Mouse (Mus musculus) limb, embryonic 11.5 days (tissue): ENCODE data around the gene Gatad2b. TPM values are rescaled to one million over a fixed set of nuclear protein-coding genes. Genes with fewer than 3 reads are reported as not detected.
A peak's percentile ranks its signal among the peaks of the same experiment; 100 is the strongest.

Source experiments
- ATAC-seq: fragments of 200-750 bp; cut with Nextera tagmentation; 2 replicates; pipeline ENCODE4 v1.8.0; 2017; ENCODE audit warnings: low read depth; ENCODE audit not compliant: insufficient number of reproducible peaks, low FRiP score, low TSS enrichment
- DNase-seq: peaks from one replicate; pipeline ENCODE4 v3.0.0-alpha.2; 2015; ENCODE audit warnings: low spot score
- H3K27ac ChIP-seq: fragments of 300-500 bp; sonication (generic); replicated peaks from 2 replicates; pipeline ENCODE4 v1.5.1; 2014; ENCODE audit warnings: low read depth, mild to moderate bottlenecking, low read length
- H3K27me3 ChIP-seq: fragments of 300-500 bp; sonication (generic); 2 replicates; pipeline ENCODE4 v1.6.1; 2014; ENCODE audit warnings: mild to moderate bottlenecking, low read length, mixed read lengths; ENCODE audit not compliant: control insufficient read depth, insufficient read depth
- H3K36me3 ChIP-seq: fragments of 300-500 bp; sonication (generic); 2 replicates; pipeline ENCODE4 v1.6.1; 2014; ENCODE audit warnings: mild to moderate bottlenecking, low read length, moderate library complexity, mixed read lengths; ENCODE audit not compliant: control insufficient read depth, insufficient read depth
- H3K4me1 ChIP-seq: fragments of 300-500 bp; sonication (generic); 2 replicates; pipeline ENCODE4 v1.6.1; 2014; ENCODE audit warnings: low read length, mixed read lengths; ENCODE audit not compliant: control insufficient read depth, insufficient read depth
- H3K4me2 ChIP-seq: fragments of 300-500 bp; sonication (generic); 2 replicates; pipeline ENCODE4 v1.6.1; 2014; ENCODE audit warnings: low read depth, mild to moderate bottlenecking, moderate library complexity; ENCODE audit not compliant: severe bottlenecking
- H3K4me3 ChIP-seq: fragments of 300-500 bp; sonication (generic); 2 replicates; pipeline ENCODE4 v1.5.1; 2014; ENCODE audit warnings: low read depth, low read length
- H3K9ac ChIP-seq: fragments of 300-500 bp; sonication (generic); 2 replicates; pipeline ENCODE4 v1.6.1; 2014; ENCODE audit warnings: mild to moderate bottlenecking, low read length
- H3K9me3 ChIP-seq: fragments of 300-500 bp; sonication (generic); 2 replicates; pipeline ENCODE4 v1.6.1; 2016; ENCODE audit warnings: low read length; ENCODE audit not compliant: control insufficient read depth
- WGBS: fragments of 180-500 bp; shearing (Covaris S2); extraction: QIAGEN DNeasy Blood & Tissue Kit; methylation state at CpG from one replicate; pipeline ENCODE4 v1.1.7; 2014; 5-methylcytosine and 5-hydroxymethylcytosine counted together
- polyA plus RNA-seq: library from polyadenylated mRNA; unstranded; fragments of >200 nt; fragmentation: Nextera tagmentation; extraction: Ambion mirVana; gene quantifications from 2 replicates; pipeline ENCODE4 v1.2.1, GENCODE M21; 2014

Gene Gatad2b
- polyA plus RNA-seq, 1 experiment from 2014 or later = 16.2 TPM

DNA sequence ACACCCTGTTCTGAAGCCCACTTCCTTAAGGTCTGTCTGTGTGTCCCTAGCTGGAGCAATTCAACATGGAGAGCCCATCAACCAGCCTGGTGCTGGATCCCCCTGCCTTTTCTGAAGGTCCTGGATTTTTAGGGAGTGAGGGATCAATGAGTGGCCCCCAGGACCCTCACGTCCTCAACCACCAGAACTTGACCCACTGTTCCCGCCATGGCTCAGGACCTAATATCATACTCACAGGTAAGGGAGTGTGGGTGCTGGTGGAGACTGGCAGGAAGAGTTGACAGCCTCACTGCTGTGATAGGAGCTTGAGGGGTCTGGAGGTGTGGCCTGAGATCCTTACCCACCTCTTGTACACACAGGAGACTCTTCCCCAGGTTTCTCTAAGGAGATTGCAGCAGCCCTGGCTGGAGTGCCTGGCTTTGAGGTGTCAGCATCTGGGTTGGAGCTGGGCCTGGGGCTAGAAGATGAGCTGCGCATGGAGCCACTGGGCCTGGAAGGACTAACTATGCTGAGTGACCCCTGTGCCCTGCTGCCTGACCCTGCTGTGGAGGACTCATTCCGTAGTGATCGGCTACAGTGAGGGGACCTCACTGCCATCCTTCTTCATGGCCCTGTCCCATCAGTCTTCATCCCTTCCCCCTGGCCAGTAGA is 29.7 kb upstream of the Gatad2b start:
- Histone ChIP-seq H3K4me1 (0 out of 2 replicates have a peak, but pooled peaks cover 8% of the 10 kb centered on the region), H3K9ac (no peak overlapping the region), H3K27me3 (no peaks in the 10 kb centered on the region), H3K27ac (no peak overlapping the region), H3K36me3 (peaks cover 10% of the 10 kb centered on the region), H3K4me3 (no peak overlapping the region), H3K4me2 (no peak overlapping the region), H3K9me3 (no peaks in the 10 kb centered on the region)
- ATAC-seq (no peak), DNase-seq (no peak)
- WGBS = over 99% methylated on average over 5 of the region's 5 CpGs

DNA sequence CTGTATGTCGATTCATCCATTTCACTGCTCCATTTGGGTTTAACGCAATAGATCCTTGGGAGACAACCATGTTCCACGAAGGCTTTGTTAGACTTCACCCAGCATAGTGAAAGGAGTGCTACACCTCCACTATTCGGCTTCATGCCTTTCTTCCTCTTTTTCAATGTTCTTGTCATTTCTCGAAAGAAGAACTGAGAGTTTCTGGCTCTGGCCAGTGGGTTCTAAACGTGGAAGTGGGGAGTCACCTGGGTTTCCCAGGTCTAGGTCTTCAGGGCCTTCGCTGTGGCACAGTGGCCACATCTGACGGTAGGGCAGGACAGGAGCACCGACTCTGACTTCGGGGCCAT is 28.3 kb upstream of the Gatad2b start:
- Histone ChIP-seq H3K27me3 (no peaks in the 10 kb centered on the region), H3K27ac (peak overlapping the region; percentile 94; the same call in 1 of the 2 replicates), H3K4me1 (0 out of 2 replicates have a peak, but pooled peaks cover 8% of the 10 kb centered on the region), H3K4me3 (peak overlapping the region; percentile 87), H3K4me2 (peak overlapping the region; percentile 71), H3K36me3 (peaks cover 8% of the 10 kb centered on the region), H3K9me3 (no peaks in the 10 kb centered on the region), H3K9ac (no peak overlapping the region; the same call in 1 of the 2 replicates)
- 37% methylated on average over 10 of the region's 10 CpGs for WGBS
- DNase-seq (no peak), ATAC-seq (no peak)

DNA sequence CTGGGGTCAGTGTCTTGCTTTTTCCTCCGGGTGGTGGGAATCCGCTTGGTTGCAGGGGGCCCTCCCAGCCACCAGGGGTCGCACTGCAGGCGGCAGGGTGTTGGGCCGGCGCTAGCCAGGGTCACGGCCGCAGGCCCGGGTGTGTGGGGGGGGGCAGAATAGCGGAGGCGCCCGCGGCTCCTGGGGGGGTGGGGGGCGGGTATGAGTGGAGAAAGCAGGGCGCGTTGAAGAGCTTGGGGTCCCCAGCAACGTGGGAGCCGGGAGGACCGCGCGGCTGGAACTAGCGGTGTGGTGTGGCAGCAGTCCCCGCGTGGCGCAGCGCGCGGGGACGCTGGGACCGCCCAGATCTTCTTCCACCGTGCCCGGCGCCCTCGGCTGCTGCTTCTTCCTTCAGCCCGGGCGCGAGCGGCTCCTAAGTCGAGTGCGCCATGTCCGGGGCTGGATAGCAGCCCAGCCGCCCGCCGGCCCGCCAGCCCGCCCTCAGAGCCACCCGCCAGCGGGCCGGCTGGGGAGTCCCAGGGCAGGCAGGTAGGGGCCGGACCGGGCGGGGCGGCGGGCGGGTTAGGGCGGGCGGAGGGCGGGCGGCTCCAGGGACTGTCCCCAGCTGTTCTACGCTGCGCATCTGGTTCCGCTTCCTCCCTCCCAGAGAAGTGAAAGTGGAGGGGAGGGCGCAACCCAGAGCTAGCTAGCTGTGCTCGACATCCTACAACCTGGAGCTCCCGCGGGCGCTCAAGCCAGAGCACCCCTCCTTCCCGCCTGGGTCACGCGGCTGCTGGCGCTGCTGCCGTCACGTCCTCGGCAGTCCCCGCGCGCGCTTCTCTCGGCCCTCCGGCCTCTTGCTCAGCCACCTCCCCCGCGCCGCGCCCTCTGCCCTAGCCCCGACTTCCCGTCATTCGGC is 27.7 kb upstream of the Gatad2b start, which contains the start of gene Dennd4b:
TSS of gene Dennd4b (plus strand) at position 152 of the 898 bp plus-strand sequence.
- peaks cover 5% of the 10 kb centered on the region for H3K36me3 ChIP-seq
- peak; percentile 85 for ATAC-seq

DNA sequence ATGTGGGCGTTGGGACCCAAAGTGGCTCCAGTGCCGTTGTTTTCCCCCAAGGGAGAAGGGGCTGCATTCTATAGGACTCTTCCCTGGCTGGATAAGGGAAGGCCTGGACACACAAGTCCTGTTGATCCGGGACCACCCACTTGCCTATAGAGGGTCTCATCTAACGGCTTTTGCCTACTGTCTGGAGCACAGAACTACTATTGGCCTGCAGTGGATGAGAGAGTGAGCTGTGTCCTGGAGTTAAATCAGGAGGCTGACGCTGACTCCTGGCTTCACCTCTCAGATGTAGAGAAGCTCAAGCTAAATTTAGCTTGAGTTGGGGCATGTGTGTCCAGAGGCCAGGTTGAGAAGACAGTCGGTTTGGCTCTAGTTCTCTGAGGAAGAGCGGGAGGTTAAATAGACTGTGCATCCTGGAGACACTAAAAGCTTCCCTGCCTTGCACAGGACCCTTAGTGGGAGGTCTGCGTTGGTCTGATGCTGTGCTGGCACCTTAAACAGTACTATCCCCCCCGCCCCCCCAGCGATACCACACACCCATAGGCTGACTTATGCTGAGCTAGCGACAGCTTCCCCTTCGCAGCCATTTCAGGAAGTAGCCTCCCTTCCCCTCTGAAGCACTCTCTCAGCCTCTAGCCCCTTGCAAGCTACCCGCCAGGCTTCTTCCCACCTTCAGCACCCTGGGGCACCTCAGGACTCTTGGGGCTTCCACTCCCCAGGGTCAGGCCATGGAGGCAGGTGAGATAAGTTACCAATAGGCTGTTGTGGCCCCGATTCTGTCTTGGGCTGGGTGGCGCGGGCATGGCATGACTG is 26.8 kb upstream of the Gatad2b start:
- peak overlapping the region; percentile 94 for H3K27ac ChIP-seq
- 0 out of 2 replicates have a peak, but pooled peaks cover 8% of the 10 kb centered on the region for H3K4me1 ChIP-seq
- peak overlapping the region; percentile 71 for H3K4me2 ChIP-seq
- DNase-seq (no peak), ATAC-seq (peak; percentile 35; the same call in 1 of the 2 replicates)
- WGBS = 25% methylated on average over 16 of the region's 16 CpGs
- no peaks in the 10 kb centered on the region for H3K9me3 ChIP-seq
- no peaks in the 10 kb centered on the region for H3K27me3 ChIP-seq
- peak overlapping the region; percentile 87 for H3K4me3 ChIP-seq
- H3K36me3 ChIP-seq = peaks cover 5% of the 10 kb centered on the region
- peak overlapping the region; percentile 94 for H3K9ac ChIP-seq

More for the DNA sequence above, 27.7 kb upstream of the Gatad2b start, which contains the start of gene Dennd4b:
- WGBS = under 1% methylated on average over 63 of the region's 87 CpGs
- Histone ChIP-seq H3K27ac (peak within 1 kb of the TSS; percentile 94), H3K9me3 (no peaks in the 10 kb centered on the region), H3K4me2 (peak within 1 kb of the TSS; percentile 71), H3K4me1 (0 out of 2 replicates have a peak, but pooled peaks cover 8% of the 10 kb centered on the region), H3K9ac (peak within 1 kb of the TSS; percentile 94), H3K4me3 (peak within 1 kb of the TSS; percentile 87), H3K27me3 (no peaks in the 10 kb centered on the region)
- peak; percentile 95 for DNase-seq

DNA sequence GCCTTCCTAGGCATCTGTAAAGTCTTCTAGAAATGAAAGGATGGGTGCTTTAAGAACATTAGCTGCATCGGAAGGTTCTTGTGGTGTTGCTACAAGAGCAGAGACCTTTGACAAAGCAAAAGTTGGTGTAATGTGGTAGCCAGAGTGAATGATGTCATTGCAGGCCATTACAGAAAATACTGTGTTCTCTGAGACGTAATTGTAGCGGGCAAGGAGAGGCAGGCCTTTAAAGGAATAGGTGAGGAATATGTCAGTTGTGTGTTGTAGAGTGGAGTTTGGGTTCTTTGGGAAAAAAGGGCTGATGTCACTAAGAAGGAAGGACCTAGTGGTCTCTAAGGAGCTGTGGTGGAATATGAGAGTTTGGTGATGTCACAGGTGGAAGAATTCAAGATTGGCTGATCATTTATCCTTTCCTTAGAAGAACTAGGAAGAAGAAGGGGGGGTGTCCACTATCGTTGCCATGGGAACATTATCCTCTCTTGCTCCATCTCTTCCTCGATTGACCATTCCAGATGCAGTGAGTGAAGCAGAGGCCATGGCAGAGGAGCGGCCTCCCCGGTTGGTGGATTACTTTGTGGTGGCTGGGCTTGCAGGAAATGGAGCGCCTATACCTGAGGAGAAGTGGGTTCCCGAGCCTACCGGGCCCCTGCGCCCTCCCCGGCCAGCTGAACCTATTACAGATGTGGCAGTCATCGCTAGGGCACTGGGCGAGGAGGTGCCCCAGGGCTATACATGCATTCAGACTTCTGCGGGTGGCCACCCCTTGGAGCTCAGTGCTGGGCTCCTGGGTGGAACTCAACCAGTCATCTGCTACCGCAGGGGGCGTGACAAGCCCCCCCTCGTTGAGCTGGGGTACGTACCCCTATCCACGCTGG is 25.8 kb upstream of the Gatad2b start:
- 95% methylated on average over 20 of the region's 20 CpGs for WGBS
- Histone ChIP-seq H3K27ac (no peak overlapping the region), H3K9ac (no peak overlapping the region), H3K4me2 (peak overlapping the region; percentile 71; the same call in 1 of the 2 replicates), H3K4me1 (0 out of 2 replicates have a peak, but pooled peaks cover 8% of the 10 kb centered on the region), H3K4me3 (no peak overlapping the region), H3K27me3 (no peaks in the 10 kb centered on the region), H3K9me3 (no peaks in the 10 kb centered on the region), H3K36me3 (peaks cover 5% of the 10 kb centered on the region)
- ATAC-seq (no peak), DNase-seq (no peak)

DNA sequence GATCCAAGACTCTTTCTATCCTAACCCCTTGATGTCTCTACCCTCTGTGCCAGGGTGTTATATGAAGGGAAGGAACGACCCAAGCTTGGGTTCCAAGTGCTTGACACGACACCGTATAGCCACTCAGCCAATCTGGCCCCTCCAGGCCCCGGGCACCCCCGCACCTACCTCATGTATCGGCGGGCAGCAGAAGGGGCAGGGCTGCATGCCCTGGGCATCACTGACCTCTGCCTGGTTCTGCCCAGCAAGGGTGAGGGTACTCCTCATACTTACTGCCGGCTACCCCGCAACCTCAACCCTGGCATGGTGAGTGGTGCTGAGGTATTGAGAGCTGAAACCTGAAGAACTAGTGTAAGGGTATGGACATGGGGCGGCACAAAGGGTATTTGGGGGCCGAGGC is 24.8 kb upstream of the Gatad2b start:
- DNase-seq = no peak
- no peak for ATAC-seq
- Histone ChIP-seq H3K9me3 (no peaks in the 10 kb centered on the region), H3K4me2 (no peak overlapping the region), H3K4me3 (no peak overlapping the region), H3K27ac (no peak overlapping the region), H3K9ac (no peak overlapping the region), H3K36me3 (peaks cover 3% of the 10 kb centered on the region; the same call in 1 of the 2 replicates), H3K27me3 (no peaks in the 10 kb centered on the region), H3K4me1 (0 out of 2 replicates have a peak, but pooled peaks cover 8% of the 10 kb centered on the region)
- WGBS = 98% methylated on average over 11 of the region's 11 CpGs

DNA sequence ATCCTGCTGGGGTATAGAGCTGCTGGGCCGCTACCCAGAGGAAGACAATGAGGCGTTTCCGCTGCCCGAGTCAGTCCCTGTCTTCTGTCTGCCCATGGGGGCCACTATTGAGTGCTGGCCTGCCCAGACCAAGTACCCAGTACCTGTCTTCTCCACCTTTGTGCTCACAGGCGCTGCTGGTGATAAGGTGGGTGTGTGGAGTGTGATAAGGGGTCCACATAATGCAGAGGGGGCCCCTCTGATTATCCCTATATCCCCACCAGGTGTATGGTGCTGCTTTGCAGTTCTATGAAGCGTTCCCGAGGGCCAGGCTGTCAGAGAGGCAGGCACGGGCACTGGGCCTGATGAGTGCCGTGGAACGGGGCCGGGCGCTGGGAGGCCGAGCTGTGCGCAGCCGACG is 24.0 kb upstream of the Gatad2b start:
- Histone ChIP-seq H3K27me3 (no peaks in the 10 kb centered on the region), H3K4me1 (0 out of 2 replicates have a peak, but pooled peaks cover 8% of the 10 kb centered on the region), H3K4me2 (no peak overlapping the region), H3K27ac (no peak overlapping the region), H3K9ac (no peak overlapping the region), H3K9me3 (no peaks in the 10 kb centered on the region), H3K4me3 (no peak overlapping the region), H3K36me3 (peaks cover 2% of the 10 kb centered on the region; the same call in 1 of the 2 replicates)
- ATAC-seq = no peak
- no peak for DNase-seq
- 84% methylated on average over 16 of the region's 16 CpGs for WGBS
